Mouse (Mus musculus): ENCODE measurements at regions not wholly inside any gene's neighbourhood (a gene's known extent, or its start where the extent isn't known, plus 50 kb on each side); places are given as distances from the start of the nearest gene placed in this dataset.

GRCm38 (mm10) chr7:67823943-67824645 is 64.6 kb upstream of the Synm start:
- TF ChIP-seq CTCF (IDR thresholded peaks at IDR 0.05; ENCODE audit: low read depth) (no peak), EP300 (IDR thresholded peaks at IDR 0.05; ENCODE audit: low read depth) (no peak)
